Mouse (Mus musculus) E14TG2a.4 (cell line): ENCODE results near the gene Acsl6.

ENCODE experiments used
- CTCF ChIP-seq: conservative IDR thresholded peaks from 2 replicates; pipeline ENCODE4 v1.5.1; 2014; ENCODE audit warnings: low read length
- NANOG ChIP-seq: IDR thresholded peaks from 2 replicates; pipeline ENCODE4 v1.6.1; 2014; ENCODE audit warnings: borderline replicate concordance, low read length, mixed read lengths
- POU5F1 ChIP-seq: IDR thresholded peaks from 2 replicates; pipeline ENCODE4 v1.6.1; 2014; ENCODE audit warnings: low read length, borderline replicate concordance

DNA sequence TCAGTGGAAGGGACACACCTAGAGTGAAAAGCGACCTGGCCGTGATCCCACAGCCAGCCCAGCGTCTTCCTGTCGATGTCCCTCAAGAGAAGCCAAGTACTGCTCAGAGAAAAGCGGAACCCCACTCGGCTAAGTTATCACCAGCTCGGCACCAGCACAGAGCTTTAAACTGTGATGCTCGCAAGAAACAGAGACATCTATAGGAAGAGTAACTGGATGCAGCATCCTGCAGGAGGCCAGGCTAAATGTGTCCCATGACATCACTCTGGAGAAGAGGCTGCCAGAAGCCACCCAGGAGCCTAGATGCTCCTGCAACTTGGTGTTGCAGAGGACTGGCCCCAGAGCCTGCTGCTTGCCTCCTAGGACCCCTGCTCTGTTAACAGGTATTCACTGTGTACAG, 1.6 kb upstream of the Acsl6 start:
- no peak for TF ChIP-seq CTCF
- no peak for TF ChIP-seq NANOG
- no peak for TF ChIP-seq POU5F1
